Mouse (Mus musculus): ENCODE results near the gene Grin1.
A peak's percentile ranks its signal among the peaks of the same experiment; 100 is the strongest.

Gene Grin1

DNA sequence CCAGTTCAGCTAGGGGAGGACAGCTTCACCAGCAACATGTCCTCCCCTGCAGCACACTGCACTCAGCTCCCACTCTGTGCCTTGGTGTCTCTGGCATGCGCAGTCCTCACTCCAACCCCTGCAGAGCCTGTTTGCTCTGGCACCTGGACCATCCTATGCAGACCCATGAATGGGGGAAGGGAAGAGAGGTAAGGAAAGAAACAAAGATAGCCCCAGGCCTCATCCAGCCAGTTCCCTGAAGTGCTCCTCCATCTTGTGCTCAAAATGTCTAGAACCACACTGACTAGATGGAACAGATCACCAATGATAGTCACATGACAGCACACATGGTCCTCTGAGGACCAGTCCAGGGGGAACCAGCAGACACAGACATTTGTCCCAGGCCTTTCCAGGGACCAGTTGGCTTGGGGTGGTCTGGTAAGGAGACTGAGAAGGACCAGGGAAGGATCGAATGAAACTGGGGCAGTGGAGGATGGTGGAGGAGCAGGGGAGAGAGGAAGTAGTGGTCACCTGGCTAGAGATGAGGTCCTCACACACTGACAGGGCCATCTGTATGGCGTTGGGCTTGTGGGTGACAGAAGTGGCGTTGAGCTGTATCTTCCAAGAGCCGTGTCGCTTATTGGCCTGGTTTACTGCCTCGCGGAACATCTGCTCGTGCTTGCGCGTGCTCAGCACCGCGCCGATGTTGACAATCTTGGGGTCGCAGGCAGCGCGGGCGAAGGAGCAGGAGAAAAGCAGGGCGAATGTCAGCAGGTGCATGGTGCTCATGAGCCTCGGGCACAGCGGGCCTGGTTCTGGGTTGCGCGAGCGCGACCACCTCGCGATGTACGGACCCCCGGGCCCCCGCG is 644 bp downstream of the Grin1 start:
- no peak for DNase-seq (ENCODE audit: extremely low spot score)

DNA sequence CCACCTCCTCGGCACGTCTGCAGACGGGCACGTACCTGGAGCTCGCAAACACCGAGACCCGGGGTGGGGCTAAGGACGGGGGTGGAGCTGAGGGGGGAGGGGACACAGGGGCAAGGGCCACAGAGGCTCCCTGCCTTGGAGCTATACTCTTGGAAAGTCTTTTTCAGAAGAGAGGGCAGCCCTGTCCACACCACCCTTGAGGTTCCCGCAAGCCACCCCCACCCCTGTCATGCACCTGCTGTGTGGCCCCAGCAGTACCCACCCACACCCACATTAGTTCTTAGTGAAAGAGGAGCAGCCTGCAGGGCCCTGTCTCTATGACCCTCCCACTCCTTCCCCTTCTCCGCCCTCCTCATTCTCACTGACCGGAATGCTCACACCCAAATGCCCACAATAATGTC is 7.5 kb downstream of the Grin1 start:
- DNase-seq (ENCODE audit: extremely low spot score) = no peak

DNA sequence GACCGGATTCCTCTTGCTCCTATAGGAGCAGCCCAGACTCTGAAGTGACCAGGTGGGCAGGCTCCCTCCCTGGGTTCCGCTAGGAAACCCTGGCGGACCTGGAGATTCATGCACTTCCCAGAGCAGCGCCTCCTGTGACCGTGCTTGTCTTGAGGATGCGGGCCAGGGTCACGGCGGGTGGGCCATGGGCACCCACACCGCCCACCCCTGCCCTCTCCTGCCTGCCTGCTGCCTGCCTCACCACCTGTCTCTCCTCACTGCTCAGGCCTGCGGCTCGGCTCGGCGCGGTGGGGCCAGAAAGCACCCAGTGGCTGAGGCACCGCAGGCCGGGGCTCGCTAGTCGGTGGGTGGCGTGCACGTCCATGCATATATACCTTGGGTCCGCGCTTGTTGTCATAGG is 8.0 kb downstream of the Grin1 start:
- DNase-seq (ENCODE audit: extremely low spot score) = no peak

DNA sequence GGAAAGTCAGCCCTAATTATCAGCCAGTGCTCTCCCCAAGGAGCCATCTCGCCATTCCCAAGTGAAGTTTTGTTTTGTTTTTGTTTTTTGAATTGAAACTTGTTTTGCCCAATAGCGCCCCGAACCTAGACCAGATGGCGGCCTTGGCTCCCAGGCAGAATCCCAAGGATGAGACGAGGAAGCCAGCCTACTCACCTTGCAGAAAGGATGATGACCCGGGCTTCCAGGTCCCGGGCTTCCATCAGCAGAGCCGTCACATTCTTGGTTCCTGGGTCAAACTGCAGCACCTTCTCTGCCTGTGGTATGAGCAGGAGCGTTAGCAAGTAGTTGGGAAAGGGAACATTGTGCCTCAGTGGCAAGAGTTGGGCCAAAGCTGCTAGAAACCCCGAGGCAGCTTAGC is 8.8 kb downstream of the Grin1 start:
- DNase-seq (ENCODE audit: extremely low spot score) = no peak

DNA sequence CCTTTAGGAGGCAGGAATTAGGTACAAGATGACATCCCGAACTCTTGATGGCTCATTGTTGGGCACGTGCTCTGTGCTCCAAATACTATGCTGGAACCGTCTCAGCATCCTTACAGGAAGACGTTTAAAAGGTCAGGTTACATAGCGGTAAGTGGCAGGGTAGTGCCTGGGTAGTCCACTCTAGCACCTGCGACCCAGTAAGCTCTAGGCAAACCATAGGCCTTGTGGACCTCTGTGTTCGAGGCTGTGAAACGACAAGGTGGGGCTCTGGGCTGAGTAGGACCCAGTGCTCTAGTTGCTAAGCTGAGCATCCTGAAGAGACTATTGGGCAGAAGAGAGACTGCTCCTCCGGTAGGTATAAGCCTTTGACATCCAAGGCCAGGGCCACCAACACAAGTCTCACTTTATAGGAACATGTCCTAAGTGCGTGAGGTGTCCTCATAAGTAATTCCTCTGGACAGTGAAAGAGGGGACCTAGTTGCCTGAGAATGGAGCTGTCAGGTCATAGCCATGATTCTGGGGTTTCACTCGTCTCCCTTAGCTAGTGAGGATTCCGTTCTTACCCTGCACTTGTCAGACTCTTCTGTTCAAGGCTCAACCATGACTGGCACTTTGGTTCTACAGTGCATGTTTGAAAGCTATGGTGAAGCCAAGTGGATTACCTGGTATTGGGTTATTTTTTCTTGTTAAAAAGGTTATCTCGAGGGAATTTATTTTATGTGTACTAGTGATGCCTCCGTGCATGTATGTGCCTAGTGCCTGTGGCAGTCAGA is 13.2 kb downstream of the Grin1 start:
- no peak for DNase-seq (ENCODE audit: extremely low spot score)

DNA sequence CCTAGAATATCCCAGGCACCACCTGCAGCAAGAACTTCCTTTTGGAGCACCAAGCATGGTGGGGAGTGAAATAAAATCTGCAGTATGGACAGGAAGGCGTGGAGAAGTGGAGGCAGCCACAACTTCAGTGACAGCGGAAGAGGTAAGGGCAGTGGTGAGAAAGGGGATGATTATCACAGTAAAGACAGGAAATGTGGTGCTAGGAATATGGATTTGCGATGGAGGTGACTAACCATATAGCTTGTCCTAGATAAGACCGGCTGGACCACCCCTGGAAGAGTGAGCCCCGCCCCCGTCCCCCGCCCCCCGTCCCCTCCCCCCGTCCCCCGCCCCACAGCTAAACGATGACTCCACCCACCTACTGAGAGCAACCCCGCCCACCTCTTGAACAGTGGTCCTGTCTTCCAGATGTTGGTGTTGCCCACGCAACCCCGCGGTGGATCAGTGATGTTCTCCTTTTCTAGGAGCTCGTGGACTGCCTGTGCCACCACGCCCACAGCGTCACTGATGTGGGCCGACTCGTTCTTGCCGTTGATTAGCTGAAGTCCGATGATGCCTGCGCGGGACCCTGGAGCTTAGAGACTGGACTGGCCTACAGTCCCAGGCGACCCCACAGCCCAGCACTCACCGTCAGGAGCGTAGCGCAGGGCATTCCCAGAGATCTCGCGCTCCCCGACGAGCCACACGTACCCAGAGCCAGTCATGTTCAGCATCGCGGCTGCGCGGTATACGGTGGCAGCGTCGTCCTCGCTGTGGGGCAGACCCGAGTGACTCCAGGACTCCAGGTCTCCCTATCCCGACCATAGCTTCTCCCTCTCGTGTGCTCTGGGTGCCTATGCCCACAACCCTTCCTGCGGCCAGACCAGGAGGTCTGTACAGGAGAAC is 14.1 kb downstream of the Grin1 start:
- DNase-seq (ENCODE audit: extremely low spot score) = peak; percentile 62

DNA sequence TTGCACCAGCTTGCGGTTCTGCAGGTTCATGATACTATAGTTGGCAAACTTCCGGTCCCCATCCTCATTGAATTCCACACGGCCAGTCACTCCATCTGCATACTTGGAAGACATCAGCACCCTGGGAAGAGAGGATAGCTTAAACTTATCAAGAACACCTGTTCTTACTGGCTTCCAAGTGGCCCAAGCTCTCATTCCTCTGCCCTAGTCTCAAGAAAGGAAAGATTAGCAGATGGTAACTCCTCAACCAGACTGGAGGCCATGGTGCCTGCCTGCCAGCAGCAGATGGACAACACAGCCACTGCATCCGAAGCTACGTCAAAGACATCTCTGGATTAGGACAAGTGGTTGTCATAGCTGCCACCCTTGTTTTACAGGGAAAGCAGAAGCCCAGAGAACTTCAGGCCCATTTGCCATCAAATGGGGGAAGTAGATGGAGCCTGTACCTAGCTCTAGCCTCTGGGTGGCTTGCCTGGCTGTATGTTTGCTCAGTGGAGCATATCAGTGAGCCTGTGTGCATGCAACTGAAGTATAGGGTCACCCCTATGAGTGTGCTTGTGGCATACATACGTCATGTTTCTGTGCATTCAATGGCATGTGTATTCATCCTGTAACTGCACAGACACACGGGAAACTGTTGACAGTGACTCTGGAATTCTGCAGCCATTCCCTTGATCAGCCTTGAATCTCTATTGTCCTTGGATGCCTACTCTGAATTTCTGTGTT is 14.9 kb downstream of the Grin1 start:
- DNase-seq (ENCODE audit: extremely low spot score) = no peak

DNA sequence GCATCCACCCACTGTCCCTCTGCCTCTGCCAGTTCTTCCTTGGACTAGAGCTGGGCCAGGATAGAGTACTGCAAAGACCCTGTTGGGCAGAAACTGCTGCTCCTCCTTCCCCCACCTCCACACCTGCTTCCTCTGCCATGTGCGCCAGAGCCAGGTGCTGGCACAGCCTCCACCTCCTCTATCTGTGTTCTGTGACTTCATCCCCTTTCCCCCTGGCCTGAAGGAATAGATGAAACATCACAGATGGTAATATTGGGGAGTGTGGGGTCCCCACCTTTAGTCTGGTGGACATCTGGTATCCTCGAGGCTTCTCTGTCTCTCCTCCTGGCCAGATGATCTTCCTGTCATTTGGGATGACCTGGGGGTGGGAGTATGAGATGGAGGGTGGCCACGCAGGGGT is 15.5 kb downstream of the Grin1 start:
- no peak for DNase-seq (ENCODE audit: extremely low spot score)

DNA sequence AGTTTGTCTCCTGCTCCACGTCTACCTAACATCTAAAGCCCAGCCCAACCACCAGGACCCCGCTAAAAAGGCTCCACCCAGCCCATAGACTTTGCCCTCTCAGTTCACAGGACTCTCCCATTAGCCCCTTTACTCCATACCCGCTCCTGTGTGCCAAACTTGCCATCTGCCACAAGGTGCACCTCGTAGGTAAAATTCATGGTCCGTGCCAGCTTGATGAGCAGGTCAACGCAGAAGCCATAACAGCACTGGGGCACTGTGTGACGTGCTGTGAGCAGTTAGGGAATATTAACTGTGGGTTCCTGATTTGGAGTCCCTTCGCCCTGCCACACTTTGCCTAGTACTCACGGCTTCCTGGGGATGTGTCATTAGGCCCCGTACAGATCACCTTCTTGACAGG is 20.9 kb downstream of the Grin1 start:
- DNase-seq (ENCODE audit: extremely low spot score) = no peak

DNA sequence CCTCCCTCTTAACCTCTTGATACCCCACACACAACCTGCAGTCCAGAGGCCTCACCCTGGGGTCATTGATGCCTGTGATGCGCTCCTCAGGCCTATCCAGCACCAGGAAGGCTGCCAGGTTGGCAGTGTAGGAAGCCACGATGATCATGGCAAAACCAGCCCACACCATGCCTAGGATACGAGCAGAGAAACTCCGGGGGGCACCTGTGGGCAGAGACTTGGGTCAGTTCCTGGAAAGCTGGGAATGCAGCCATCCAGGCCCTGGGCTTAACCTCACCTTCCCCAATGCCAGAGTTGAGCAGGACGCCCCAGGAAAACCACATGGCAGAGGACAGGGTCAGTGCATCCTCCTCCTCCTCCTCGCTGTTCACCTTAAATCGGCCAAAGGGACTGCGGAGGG is 21.9 kb downstream of the Grin1 start:
- no peak for DNase-seq (ENCODE audit: extremely low spot score)

DNA sequence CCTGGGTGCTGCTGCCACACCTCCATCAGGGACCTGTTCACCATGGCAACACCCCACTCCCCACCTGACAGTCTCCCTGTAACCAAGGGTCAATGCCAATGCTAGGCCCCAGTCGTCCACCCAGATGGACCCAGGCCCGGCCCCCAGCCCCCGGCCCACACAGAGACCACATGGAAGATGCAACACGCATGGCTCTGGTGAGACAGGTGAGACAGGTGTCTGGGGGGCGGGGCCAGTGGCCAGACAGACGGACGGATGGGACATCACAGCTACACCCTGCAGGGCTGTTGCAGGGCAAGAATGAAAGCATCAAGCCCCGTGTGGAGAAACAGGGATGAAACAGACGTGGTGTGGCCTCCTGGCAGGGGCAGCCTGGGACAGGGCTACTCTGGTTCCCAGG is 25.3 kb downstream of the Grin1 start:
- no peak for DNase-seq (ENCODE audit: extremely low spot score)

DNA sequence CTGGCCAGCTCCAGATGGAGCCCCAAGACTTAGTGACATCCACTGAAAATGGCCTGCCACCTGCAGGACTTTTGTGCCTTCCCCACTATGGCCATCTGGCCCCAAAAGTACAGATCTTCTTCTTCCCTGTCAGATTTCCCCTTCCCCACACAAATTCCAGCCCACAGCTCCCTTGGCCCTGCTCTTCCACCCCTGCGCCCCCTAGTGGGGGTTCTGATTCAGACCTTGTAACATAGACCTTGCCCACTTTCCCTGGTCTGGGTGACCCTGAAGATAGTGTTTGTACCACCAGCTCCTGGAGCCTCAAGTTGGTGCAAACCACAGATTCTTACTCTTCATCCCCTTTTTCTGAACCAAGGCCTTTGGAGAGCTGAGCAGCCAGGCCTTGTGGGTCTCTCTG is 26.1 kb downstream of the Grin1 start:
- DNase-seq (ENCODE audit: extremely low spot score) = peak; percentile 81

DNA sequence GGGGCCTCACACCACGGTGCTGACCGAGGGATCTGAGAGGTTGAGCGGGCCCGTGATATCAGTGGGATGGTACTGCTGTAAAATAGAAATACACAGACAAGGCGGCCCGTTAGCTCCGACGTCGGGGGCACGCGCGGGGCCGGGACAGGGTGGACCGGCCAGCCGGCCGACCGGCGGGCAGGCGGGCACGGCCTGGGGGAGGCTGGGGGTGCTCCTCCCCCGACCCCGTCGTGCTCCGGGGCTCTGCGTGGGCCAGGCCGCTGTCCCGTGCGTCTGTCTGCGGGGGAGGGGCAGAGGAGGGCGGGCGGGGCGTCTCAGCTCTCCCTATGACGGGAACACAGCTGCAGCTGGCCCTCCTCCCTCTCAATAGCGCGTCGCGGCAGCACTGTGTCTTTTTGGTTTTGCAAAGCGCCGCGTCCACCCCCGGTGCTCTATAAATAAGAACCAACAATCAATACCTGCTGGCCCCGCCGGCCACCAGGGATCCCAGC is 26.9 kb downstream of the Grin1 start:
- DNase-seq (ENCODE audit: extremely low spot score) = no peak

DNA sequence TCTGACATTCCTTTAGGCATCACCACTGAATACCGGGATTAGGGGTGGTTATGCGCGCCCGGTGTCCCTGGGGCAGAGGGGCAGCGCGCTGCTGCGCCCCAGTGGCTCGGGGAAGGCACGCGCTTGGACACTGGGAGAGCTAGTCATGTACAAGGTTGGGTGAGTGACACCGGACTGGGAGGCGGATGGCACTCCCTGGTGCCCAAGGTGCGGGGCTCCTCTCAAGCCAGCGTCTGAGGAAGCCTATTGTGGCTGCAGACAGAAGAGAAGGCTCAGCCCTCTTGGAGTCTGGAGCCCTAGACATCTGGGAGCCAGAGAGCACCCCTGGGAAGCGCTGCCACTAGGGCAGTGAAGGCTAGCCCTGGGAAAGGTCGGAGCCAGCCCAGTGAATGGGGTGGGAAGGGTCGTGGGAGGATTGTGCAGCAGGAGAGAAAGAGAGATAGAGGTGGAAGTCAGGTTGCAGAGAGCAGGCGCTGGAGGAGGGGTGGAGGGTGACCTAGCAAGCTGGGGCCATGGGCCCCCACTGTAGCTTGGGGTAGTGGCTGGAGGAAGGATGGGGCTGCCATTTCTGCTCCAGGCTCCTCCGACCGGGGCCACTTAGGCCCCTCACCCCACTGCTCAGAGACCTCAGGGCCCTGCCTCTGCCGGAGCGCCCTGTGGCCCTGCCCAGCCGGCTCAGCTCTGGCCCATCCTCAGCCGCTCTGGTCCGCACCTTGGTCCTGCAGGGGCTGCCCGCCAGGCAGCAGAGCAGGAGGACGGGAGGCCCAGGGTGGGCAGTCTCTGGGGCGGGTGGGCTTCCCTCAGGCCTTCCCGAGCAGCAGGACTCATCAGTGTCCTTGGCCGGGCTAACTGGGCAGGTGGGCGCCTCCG is 27.6 kb downstream of the Grin1 start:
- no peak for DNase-seq (ENCODE audit: extremely low spot score)

DNA sequence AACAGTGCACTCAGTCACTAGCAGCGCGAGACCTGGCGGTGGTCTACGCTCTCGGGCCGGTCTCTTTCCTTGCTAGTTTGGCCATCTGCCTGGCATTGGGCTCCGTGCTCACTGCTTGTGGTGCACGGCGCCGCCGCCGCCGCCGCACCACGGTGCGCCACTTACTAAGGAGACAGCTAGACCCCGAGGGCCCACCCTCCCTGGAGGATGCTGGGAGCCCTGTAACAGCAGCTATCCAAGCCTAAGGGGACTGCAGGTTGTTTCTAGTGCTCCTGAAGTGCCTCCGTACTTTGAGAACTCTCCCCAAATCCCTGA is 28.2 kb downstream of the Grin1 start:
- peak; percentile 10 for DNase-seq (ENCODE audit: extremely low spot score)

DNA sequence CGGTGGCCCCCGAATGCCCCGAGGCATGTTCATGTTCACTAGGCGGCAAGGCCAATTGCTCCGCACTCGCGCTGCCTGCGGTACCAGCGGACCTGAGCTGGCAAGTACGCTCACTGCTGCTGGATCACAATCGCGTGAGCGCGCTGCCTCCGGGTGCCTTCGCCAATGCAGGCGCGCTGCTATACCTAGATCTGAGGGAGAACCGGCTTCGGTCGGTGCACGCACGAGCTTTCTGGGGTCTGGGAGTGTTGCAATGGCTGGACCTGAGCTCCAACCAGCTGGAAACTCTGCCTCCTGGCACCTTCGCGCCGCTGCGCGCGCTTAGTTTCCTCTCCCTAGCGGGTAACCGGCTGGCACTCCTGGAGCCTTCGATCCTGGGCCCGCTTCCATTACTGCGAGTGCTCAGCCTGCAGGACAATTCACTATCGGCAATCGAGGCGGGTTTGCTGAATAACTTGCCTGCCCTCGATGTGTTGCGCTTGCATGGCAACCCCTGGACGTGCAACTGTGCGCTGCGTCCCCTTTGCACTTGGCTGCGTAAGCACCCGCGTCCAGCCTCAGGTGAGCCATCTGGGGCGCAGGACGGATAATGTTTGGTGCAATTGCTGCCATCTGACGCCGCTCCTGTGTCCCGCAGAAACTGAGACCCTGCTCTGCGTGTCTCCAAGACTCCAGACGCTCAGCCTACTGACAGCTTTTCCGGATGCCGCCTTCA is 28.7 kb downstream of the Grin1 start:
- DNase-seq (ENCODE audit: extremely low spot score) = no peak

DNA sequence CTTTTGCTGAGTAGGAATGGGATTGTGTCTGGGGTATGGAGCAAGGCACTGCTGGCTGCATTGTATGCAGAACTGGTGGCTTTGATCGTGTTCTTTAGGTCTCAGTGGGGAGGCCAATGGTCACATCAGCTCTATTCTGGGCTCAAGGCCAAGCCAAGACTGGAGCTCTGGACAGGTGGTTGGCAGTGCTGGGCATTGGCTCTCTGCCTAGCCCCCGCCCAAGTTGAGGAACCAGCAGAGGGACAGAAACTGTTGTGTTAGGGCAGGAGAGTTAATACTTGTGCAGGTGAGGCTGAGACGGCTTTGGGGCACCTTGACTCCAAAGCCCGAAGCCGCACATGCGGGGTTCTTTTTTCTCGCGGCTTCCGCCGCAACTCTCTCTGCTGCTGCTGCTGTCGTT is 29.3 kb downstream of the Grin1 start, which contains the start of gene Lrrc26:
Gene Lrrc26, plus strand, starts transcription at position 265 of the 400 bp plus-strand sequence.
- no peak for DNase-seq (ENCODE audit: extremely low spot score)

DNA sequence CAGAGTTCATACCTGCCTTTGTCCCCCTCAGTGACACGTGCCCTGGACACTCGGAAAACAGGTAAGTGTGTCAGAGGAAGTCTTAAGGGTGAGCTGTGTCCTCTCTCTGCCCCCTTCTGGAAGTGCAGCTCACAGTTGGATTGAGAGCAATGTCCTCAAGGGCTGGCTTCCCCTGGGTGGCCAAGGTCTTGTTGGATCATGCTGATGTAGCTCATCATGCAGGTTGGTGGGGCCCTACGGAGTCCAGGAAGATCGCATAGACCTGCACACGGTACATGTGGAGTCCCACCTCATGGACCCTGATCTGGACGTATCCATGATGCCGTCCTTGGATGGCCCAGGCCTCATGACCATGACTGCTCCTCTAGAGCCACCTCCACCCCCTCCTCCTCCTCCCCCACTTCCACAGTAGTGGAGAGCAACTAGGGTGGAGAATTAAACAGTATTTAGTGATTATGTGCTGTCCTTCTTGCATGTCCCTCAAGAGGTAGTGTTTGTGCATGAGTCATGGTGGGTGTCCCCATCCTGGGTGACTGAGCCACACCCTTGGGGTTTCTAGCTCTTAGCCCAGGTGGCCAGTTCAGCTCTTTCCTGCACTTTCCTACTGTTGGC is 30.1 kb downstream of the Grin1 start:
- DNase-seq (ENCODE audit: extremely low spot score) = no peak

DNA sequence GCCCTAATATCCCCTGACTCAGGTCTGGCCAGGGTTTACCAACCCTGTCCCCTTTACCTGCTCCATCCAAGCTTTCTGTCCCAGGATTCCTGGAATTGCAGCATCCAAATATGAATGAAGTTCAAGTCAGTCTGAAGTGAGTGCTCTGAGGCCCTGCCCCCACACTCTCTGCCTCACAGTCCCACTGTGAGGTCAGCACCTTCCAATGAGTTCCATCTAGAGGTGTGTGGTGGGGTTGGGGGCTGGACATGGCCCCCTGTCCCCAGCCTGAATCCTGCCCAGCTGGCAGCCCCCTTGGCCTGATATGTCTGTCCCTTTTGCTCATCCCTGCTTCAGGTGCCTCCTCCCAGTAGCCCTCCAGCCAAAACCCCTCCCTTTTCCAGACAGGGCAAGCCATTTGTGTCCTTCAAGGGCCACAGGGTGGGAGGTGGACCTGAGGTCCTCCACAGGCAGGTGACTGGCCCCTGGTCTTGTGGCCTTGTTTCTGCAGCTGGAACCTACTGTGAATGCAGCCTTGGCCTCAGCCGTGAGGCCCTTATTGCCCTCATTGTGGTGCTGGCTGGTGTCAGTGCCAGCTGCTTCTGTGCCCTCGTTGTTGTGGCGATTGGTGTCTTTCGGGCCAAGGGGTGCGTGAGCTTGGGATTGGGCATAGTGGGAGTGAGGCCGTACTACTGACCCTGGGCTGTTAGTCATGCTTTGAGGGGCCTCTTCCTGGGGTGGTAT is 30.9 kb downstream of the Grin1 start, which contains the start of gene Tmem210:
Gene Tmem210, plus strand, starts transcription at position 219 of the 723 bp plus-strand sequence.
- no peak for DNase-seq (ENCODE audit: extremely low spot score)

Measured in embryo, embryonic 9.5 days (tissue).